Mouse (Mus musculus): ENCODE data around the gene Tex13c2. TPM values are rescaled to one million over a fixed set of nuclear protein-coding genes. Genes with fewer than 3 reads are reported as not detected.

Gene Tex13c2
- not detected in 2 replicates for polyA plus RNA-seq (2014; fragmentation: Nextera tagmentation; extraction: Ambion mirVana)

DNA sequence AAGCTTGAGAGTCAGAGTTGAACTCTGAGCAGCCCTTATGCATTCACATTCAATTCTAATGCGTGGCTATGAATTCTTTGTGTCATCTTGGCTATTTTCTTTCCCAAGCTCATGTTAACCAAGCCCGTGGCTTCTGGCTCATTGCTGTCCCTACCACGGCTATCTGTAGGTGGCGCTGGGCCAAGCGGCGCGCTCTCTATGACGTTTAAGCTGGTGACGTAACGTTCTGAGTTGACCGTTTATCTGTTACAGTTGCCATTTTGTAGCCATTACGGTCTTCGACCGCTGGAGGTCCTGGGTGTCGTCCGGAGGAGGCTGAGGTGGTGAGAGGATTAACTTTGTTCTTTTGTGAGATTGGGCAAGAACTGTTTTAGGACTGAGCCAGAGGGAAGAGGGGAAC lies at the start of gene Tex13c2:
Gene Tex13c2 (plus strand): TSS at position 246 of the 400 bp plus-strand sequence.
- Histone ChIP-seq H3K9me3 (replicated peaks; ENCODE audit: control insufficient read depth, low read length) (no peaks in the 10 kb centered on the region), H3K36me3 (replicated peaks; ENCODE audit: control insufficient read depth, insufficient read depth, low read depth, low read length) (no peaks in the 10 kb centered on the region), H3K4me1 (ENCODE audit: control insufficient read depth, insufficient read depth, low read length) (no peaks in the 10 kb centered on the region), H3K4me2 (ENCODE audit: low read depth, low read length) (no peak within 1 kb of the TSS), H3K4me3 (ENCODE audit: low read depth, low read length) (no peak within 1 kb of the TSS), H3K27me3 (ENCODE audit: control insufficient read depth, insufficient read depth, low read length) (no peaks in the 10 kb centered on the region), H3K27ac (replicated peaks; ENCODE audit: low read depth, low read length) (no peak within 1 kb of the TSS), H3K9ac (replicated peaks; ENCODE audit: low read length) (no peak within 1 kb of the TSS)
- WGBS: 90% methylated on average over 16 of the region's 16 CpGs
- DNase-seq (ENCODE audit: low spot score) (no peak), ATAC-seq (replicated peaks; ENCODE audit: insufficient number of reproducible peaks, low FRiP score, low TSS enrichment, low read depth) (no peak)

DNA sequence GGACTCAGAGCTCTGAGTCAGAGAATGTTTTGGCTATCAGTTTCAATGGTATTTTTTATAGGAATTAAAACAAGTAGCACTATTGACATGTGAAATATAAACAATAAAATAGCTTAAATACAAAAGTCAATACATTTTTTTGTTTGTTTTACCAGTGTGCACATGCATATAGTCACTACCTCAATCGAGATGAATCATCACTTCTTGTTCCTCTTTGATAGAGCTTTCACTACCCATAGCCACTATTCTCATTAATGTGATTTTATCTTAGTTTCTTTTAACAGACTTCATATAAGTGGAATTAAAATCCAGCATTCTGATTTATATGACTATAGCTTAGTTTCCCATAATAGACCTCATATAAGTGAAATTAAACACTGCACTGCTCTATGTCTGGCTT lies 39.2 kb upstream of the Tex13c2 start:
- 83% methylated on average over 1 of the region's 1 CpGs for WGBS
- H3K27me3 ChIP-seq (ENCODE audit: control insufficient read depth, insufficient read depth, low read length): no peaks in the 10 kb centered on the region
- ATAC-seq (replicated peaks; ENCODE audit: insufficient number of reproducible peaks, low FRiP score, low TSS enrichment, low read depth): no peak

DNA sequence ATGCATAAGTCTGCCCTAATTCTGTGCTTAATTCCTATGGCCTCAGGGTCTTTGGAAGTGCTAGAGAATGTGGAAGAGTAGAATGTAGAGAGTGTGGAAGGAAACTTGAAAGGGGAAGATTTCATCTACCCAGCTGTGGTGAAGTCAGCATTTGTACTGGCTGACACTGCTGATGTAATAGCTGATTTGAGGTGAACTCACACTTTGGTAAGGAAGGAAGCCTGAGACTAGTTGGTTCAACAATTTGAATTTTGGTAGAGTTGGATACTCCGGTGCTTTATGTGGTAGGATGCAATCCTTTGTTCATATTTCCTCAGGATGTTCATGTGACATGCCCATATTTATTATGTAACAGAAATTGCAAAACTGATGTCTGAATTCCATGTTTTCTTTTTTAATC lies 36.5 kb upstream of the Tex13c2 start:
- H3K9ac ChIP-seq (replicated peaks; ENCODE audit: low read length): no peak overlapping the region
- H3K36me3 ChIP-seq (replicated peaks; ENCODE audit: control insufficient read depth, insufficient read depth, low read depth, low read length): no peaks in the 10 kb centered on the region
- DNase-seq (ENCODE audit: low spot score) (no peak), ATAC-seq (replicated peaks; ENCODE audit: insufficient number of reproducible peaks, low FRiP score, low TSS enrichment, low read depth) (no peak)
- H3K4me3 ChIP-seq (ENCODE audit: low read depth, low read length): no peak overlapping the region
- no peak overlapping the region for H3K27ac ChIP-seq (replicated peaks; ENCODE audit: low read depth, low read length)
- no peaks in the 10 kb centered on the region for H3K9me3 ChIP-seq (replicated peaks; ENCODE audit: control insufficient read depth, low read length)
- no peak overlapping the region for H3K4me2 ChIP-seq (ENCODE audit: low read depth, low read length)
- 100% methylated on average over 1 of the region's 1 CpGs for WGBS
- no peaks in the 10 kb centered on the region for H3K4me1 ChIP-seq (ENCODE audit: control insufficient read depth, insufficient read depth, low read length)
- H3K27me3 ChIP-seq (ENCODE audit: control insufficient read depth, insufficient read depth, low read length): no peaks in the 10 kb centered on the region

More for the DNA sequence above, 39.2 kb upstream of the Tex13c2 start:
- no peaks in the 10 kb centered on the region for H3K36me3 ChIP-seq (replicated peaks; ENCODE audit: control insufficient read depth, insufficient read depth, low read depth, low read length)
- no peaks in the 10 kb centered on the region for H3K4me1 ChIP-seq (ENCODE audit: control insufficient read depth, insufficient read depth, low read length)
- H3K9me3 ChIP-seq (replicated peaks; ENCODE audit: control insufficient read depth, low read length): no peaks in the 10 kb centered on the region
- no peak overlapping the region for H3K4me3 ChIP-seq (ENCODE audit: low read depth, low read length)
- H3K27ac ChIP-seq (replicated peaks; ENCODE audit: low read depth, low read length): no peak overlapping the region
- DNase-seq (ENCODE audit: low spot score): no peak
- H3K9ac ChIP-seq (replicated peaks; ENCODE audit: low read length): no peak overlapping the region
- no peak overlapping the region for H3K4me2 ChIP-seq (ENCODE audit: low read depth, low read length)

DNA sequence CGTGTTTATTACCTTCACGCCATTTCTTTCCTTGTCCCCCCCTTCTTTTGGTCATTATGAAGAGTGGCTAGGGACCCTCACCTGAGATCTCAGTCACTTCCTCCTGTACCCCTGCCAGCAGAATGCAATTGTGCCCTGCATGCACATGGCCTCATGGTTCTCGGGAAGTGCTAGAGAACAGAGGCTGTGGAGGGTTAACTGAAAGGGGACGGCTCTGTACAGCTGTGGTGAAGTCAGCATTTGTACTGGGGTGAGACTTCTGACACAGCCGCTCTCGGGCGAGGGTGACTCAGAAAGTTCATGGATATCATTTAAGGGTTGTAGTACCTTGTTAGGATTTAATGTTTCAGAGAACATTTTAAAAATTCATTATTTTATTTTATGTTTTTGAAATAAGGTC lies 35.0 kb upstream of the Tex13c2 start:
- no peaks in the 10 kb centered on the region for H3K36me3 ChIP-seq (replicated peaks; ENCODE audit: control insufficient read depth, insufficient read depth, low read depth, low read length)
- H3K4me2 ChIP-seq (ENCODE audit: low read depth, low read length): no peak overlapping the region
- no peak overlapping the region for H3K4me3 ChIP-seq (ENCODE audit: low read depth, low read length)
- no peak for DNase-seq (ENCODE audit: low spot score)
- H3K9me3 ChIP-seq (replicated peaks; ENCODE audit: control insufficient read depth, low read length): no peaks in the 10 kb centered on the region
- H3K27me3 ChIP-seq (ENCODE audit: control insufficient read depth, insufficient read depth, low read length): no peaks in the 10 kb centered on the region
- H3K4me1 ChIP-seq (ENCODE audit: control insufficient read depth, insufficient read depth, low read length): no peaks in the 10 kb centered on the region
- H3K27ac ChIP-seq (replicated peaks; ENCODE audit: low read depth, low read length): no peak overlapping the region
- 80% methylated on average over 7 of the region's 7 CpGs for WGBS
- H3K9ac ChIP-seq (replicated peaks; ENCODE audit: low read length): no peak overlapping the region
- no peak for ATAC-seq (replicated peaks; ENCODE audit: insufficient number of reproducible peaks, low FRiP score, low TSS enrichment, low read depth)

DNA sequence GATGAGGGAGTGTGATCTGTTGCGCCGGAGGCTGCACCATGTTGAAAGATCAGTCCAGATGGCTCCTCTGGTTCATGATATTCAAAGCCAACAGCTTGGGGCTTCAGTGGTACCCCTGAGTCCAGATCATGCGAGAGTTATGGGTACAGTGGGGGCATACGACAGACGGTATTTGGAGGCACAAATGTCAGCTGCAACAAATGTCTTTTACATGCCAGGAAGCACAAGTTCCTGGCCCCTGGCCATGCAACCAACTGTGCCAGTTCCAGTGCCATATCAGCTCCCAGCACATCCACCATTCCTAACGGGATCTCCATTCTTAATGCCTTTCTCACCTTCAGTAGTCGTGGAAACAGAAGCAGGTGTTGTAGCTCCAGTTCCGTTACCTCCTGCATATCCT lies 845 bp downstream of the Tex13c2 start:
- Histone ChIP-seq H3K4me1 (ENCODE audit: control insufficient read depth, insufficient read depth, low read length) (no peaks in the 10 kb centered on the region), H3K4me2 (ENCODE audit: low read depth, low read length) (no peak overlapping the region), H3K4me3 (ENCODE audit: low read depth, low read length) (no peak overlapping the region), H3K27ac (replicated peaks; ENCODE audit: low read depth, low read length) (no peak overlapping the region), H3K9me3 (replicated peaks; ENCODE audit: control insufficient read depth, low read length) (no peaks in the 10 kb centered on the region), H3K27me3 (ENCODE audit: control insufficient read depth, insufficient read depth, low read length) (no peaks in the 10 kb centered on the region), H3K9ac (replicated peaks; ENCODE audit: low read length) (no peak overlapping the region), H3K36me3 (replicated peaks; ENCODE audit: control insufficient read depth, insufficient read depth, low read depth, low read length) (no peaks in the 10 kb centered on the region)
- ATAC-seq (replicated peaks; ENCODE audit: insufficient number of reproducible peaks, low FRiP score, low TSS enrichment, low read depth) (no peak), DNase-seq (ENCODE audit: low spot score) (no peak)
- 93% methylated on average over 8 of the region's 8 CpGs for WGBS

DNA sequence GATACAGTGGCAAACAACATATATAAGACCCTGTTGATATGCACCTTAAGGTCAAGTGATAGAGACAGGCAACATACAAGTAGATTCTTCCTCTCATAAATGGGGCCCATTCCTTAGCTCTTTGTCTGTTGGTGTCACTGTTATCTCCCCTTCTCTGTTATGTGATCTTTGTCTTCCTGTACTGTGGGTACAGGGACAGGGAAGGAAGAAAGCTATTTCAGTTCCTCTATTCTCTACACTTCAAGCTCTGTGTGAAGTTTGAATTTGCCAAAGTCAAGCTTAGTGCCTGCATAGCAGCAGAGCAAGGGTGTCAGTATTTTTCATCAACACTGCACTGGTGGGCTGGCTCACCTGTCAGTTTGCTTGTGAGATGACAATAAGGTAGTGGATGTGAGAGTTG lies 11.0 kb downstream of the Tex13c2 start:
- Histone ChIP-seq H3K9ac (replicated peaks; ENCODE audit: low read length) (no peak overlapping the region), H3K27me3 (ENCODE audit: control insufficient read depth, insufficient read depth, low read length) (no peaks in the 10 kb centered on the region), H3K4me2 (ENCODE audit: low read depth, low read length) (no peak overlapping the region), H3K9me3 (replicated peaks; ENCODE audit: control insufficient read depth, low read length) (no peaks in the 10 kb centered on the region), H3K4me3 (ENCODE audit: low read depth, low read length) (no peak overlapping the region), H3K36me3 (replicated peaks; ENCODE audit: control insufficient read depth, insufficient read depth, low read depth, low read length) (no peaks in the 10 kb centered on the region), H3K27ac (replicated peaks; ENCODE audit: low read depth, low read length) (no peak overlapping the region), H3K4me1 (ENCODE audit: control insufficient read depth, insufficient read depth, low read length) (no peaks in the 10 kb centered on the region)
- no peak for ATAC-seq (replicated peaks; ENCODE audit: insufficient number of reproducible peaks, low FRiP score, low TSS enrichment, low read depth)
- no peak for DNase-seq (ENCODE audit: low spot score)

DNA sequence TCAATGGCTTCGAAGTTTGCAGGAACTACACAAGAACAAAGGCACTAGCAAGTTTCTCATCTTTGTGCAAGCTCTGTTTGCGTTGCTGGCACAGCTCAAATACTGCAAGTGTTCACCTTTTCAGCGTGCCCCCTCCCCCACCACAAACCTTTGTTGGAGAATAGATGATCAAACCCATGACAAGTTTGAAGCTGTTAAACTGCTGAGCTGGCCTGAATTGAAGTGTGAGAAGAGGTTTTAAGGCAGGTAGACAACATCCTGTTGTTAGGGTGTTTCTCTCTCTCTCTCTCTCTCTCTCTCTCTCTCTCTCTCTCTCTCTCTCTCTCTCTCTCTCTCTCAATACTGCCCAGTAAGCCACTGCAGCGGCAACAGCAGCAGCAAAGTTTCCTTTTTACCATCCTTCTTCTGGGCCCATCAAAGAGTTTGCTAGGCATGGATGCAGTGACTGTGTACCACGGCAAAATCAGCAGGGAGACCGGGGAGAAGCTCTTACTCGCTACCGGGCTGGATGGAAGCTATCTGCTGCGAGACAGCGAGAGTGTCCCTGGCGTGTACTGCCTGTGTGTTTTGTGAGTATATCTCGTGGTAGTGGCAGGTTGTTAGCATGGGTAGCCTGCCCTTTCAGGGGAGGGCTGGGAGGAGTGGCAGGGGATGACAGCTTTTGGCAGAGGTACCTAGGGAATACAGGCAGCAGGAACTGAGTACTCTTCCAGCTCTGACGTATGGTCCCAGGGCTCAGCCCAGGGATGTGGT lies 13.0 kb downstream of the Tex13c2 start, which contains the start of gene Sh2d1a:
Gene Sh2d1a (plus strand): TSS at position 163 of the 753 bp plus-strand sequence.
- Histone ChIP-seq H3K36me3 (replicated peaks; ENCODE audit: control insufficient read depth, insufficient read depth, low read depth, low read length) (no peaks in the 10 kb centered on the region), H3K4me1 (ENCODE audit: control insufficient read depth, insufficient read depth, low read length) (no peaks in the 10 kb centered on the region), H3K27me3 (ENCODE audit: control insufficient read depth, insufficient read depth, low read length) (no peaks in the 10 kb centered on the region), H3K9ac (replicated peaks; ENCODE audit: low read length) (no peak within 1 kb of the TSS), H3K4me3 (ENCODE audit: low read depth, low read length) (no peak within 1 kb of the TSS), H3K4me2 (ENCODE audit: low read depth, low read length) (no peak within 1 kb of the TSS), H3K27ac (replicated peaks; ENCODE audit: low read depth, low read length) (no peak within 1 kb of the TSS), H3K9me3 (replicated peaks; ENCODE audit: control insufficient read depth, low read length) (no peaks in the 10 kb centered on the region)
- WGBS: 78% methylated on average over 13 of the region's 13 CpGs
- no peak for ATAC-seq (replicated peaks; ENCODE audit: insufficient number of reproducible peaks, low FRiP score, low TSS enrichment, low read depth)
- DNase-seq (ENCODE audit: low spot score): no peak

DNA sequence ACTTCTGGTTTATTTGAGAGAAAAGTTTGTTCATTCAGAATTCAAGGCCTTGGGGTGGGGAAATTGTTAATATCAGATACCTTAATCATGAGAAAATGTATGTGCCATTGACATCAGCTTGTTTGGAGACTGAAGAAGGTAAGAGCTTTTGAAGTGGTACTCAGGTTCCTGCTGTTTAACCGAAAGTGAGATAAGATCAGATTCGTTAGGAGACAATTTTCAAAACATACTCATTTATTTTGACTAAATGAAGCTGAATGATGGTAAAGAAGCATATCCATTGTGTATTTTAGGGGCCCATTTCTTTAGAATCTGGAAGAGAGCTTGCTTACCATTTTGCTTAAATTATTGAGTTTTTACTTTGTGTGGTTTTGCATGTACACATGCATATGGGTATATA lies 21.6 kb downstream of the Tex13c2 start:
- no peak for ATAC-seq (replicated peaks; ENCODE audit: insufficient number of reproducible peaks, low FRiP score, low TSS enrichment, low read depth)
- no peak overlapping the region for H3K4me2 ChIP-seq (ENCODE audit: low read depth, low read length)
- 68% methylated on average over 2 of the region's 2 CpGs for WGBS

More for the DNA sequence above, 21.6 kb downstream of the Tex13c2 start:
- H3K4me3 ChIP-seq (ENCODE audit: low read depth, low read length): no peak overlapping the region
- no peak overlapping the region for H3K27ac ChIP-seq (replicated peaks; ENCODE audit: low read depth, low read length)
- no peaks in the 10 kb centered on the region for H3K9me3 ChIP-seq (replicated peaks; ENCODE audit: control insufficient read depth, low read length)
- H3K36me3 ChIP-seq (replicated peaks; ENCODE audit: control insufficient read depth, insufficient read depth, low read depth, low read length): no peaks in the 10 kb centered on the region
- DNase-seq (ENCODE audit: low spot score): no peak
- no peaks in the 10 kb centered on the region for H3K4me1 ChIP-seq (ENCODE audit: control insufficient read depth, insufficient read depth, low read length)
- H3K9ac ChIP-seq (replicated peaks; ENCODE audit: low read length): no peak overlapping the region
- no peaks in the 10 kb centered on the region for H3K27me3 ChIP-seq (ENCODE audit: control insufficient read depth, insufficient read depth, low read length)

Measured in embryonic facial prominence, embryonic 11.5 days (tissue).